Mouse (Mus musculus) hindbrain, embryonic 11.5 days (tissue): ENCODE measurements at regions not wholly inside any gene's neighbourhood (a gene's known extent, or its start where the extent isn't known, plus 50 kb on each side); places are given as distances from the start of the nearest gene placed in this dataset.

Source experiments
- ATAC-seq: fragments of 200-750 bp; cut with Nextera tagmentation; 2 replicates; pipeline ENCODE4 v1.8.0; 2017; ENCODE audit warnings: mild to moderate bottlenecking, moderate TSS enrichment, moderate library complexity; ENCODE audit not compliant: low FRiP score
- DNase-seq: peaks from one replicate; pipeline ENCODE4 v3.0.0-alpha.2; 2015; ENCODE audit warnings: low spot score
- H3K27ac ChIP-seq: fragments of 300-500 bp; sonication (generic); 2 replicates; pipeline ENCODE4 v1.5.1; 2014; ENCODE audit warnings: mild to moderate bottlenecking, low read depth, low read length
- H3K27me3 ChIP-seq: fragments of 300-500 bp; sonication (generic); 2 replicates; pipeline ENCODE4 v1.6.1; 2014; ENCODE audit warnings: mild to moderate bottlenecking, low read length, moderate library complexity, mixed read lengths; ENCODE audit not compliant: control insufficient read depth, insufficient read depth
- H3K36me3 ChIP-seq: fragments of 300-500 bp; sonication (generic); 2 replicates; pipeline ENCODE4 v1.6.1; 2014; ENCODE audit warnings: mild to moderate bottlenecking, low read length, moderate library complexity, mixed read lengths; ENCODE audit not compliant: control insufficient read depth, insufficient read depth
- H3K4me1 ChIP-seq: fragments of 300-500 bp; sonication (generic); replicated peaks from 2 replicates; pipeline ENCODE4 v1.6.1; 2014; ENCODE audit warnings: low read length, mixed read lengths; ENCODE audit not compliant: control insufficient read depth, insufficient read depth
- H3K4me2 ChIP-seq: fragments of 300-500 bp; sonication (generic); replicated peaks from 2 replicates; pipeline ENCODE4 v1.6.1; 2014; ENCODE audit warnings: mild to moderate bottlenecking, low read depth, low read length
- H3K4me3 ChIP-seq: fragments of 300-500 bp; sonication (generic); 2 replicates; pipeline ENCODE4 v1.5.1; 2014; ENCODE audit warnings: low read depth, low read length
- H3K9ac ChIP-seq: fragments of 300-500 bp; sonication (generic); 2 replicates; pipeline ENCODE4 v1.6.1; 2014; ENCODE audit warnings: low read depth, low read length
- H3K9me3 ChIP-seq: fragments of 300-500 bp; sonication (generic); 2 replicates; pipeline ENCODE4 v1.6.1; 2016; ENCODE audit warnings: low read length; ENCODE audit not compliant: control insufficient read depth
- WGBS: fragments of 180-500 bp; shearing (Covaris S2); extraction: QIAGEN DNeasy Blood & Tissue Kit; methylation state at CpG from one replicate; pipeline ENCODE4 v1.1.7; 2014; 5-methylcytosine and 5-hydroxymethylcytosine counted together

DNA sequence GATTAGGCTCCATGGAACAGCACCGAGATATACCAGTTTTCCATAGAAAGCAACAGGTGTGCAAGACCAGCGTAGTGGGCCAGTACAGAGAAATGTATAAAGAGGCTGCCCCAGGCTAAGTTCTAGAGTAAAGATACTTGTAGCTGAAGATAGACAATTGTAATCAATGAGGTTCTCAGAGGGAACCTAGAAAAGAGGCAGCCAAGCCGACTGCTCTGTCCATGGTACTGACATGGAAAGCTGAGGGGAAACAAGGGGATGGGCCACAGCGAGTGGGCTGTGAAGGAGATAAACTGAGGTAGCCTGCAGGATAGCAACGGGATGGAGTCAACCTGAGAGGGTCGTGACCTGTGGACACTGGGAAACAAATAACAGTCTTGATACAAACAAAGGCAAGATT lies 275.0 kb upstream of the Zdhhc25 start:
- ATAC-seq, result no peak
- H3K36me3 ChIP-seq, result no peaks in the 10 kb centered on the region
- no peaks in the 10 kb centered on the region for H3K9me3 ChIP-seq
- H3K9ac ChIP-seq, result no peak overlapping the region
- H3K4me2 ChIP-seq, result no peak overlapping the region
- no peaks in the 10 kb centered on the region for H3K27me3 ChIP-seq
- no peaks in the 10 kb centered on the region for H3K4me1 ChIP-seq
- 62% methylated on average over 6 of the region's 6 CpGs for WGBS
- no peak overlapping the region for H3K4me3 ChIP-seq
- peak; percentile 28 for DNase-seq
- no peak overlapping the region for H3K27ac ChIP-seq

DNA sequence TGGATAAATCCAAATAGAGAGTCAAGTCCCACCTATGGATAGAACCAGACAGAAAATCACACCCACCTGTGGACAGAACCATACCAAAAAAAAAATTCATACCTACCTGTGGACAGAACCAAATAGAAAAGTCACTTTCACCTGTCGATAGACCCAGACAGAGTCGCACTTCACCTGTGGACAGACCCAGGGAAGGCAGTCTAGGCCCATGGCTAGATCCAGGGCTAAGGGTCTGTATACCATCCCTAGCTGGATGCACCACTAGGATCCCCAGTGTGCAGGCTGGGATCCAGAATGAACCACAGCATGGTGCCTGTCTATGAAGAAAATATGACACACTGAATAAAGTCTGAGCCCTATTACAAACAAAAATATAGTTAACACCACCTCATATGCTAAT lies 246.9 kb upstream of the Zdhhc25 start:
- Histone ChIP-seq H3K4me3 (no peak overlapping the region), H3K27me3 (no peaks in the 10 kb centered on the region), H3K27ac (no peak overlapping the region), H3K4me2 (no peak overlapping the region), H3K4me1 (no peaks in the 10 kb centered on the region), H3K36me3 (no peaks in the 10 kb centered on the region), H3K9ac (no peak overlapping the region), H3K9me3 (no peaks in the 10 kb centered on the region)
- DNase-seq (no peak), ATAC-seq (no peak)
- WGBS, result 95% methylated on average over 2 of the region's 2 CpGs

DNA sequence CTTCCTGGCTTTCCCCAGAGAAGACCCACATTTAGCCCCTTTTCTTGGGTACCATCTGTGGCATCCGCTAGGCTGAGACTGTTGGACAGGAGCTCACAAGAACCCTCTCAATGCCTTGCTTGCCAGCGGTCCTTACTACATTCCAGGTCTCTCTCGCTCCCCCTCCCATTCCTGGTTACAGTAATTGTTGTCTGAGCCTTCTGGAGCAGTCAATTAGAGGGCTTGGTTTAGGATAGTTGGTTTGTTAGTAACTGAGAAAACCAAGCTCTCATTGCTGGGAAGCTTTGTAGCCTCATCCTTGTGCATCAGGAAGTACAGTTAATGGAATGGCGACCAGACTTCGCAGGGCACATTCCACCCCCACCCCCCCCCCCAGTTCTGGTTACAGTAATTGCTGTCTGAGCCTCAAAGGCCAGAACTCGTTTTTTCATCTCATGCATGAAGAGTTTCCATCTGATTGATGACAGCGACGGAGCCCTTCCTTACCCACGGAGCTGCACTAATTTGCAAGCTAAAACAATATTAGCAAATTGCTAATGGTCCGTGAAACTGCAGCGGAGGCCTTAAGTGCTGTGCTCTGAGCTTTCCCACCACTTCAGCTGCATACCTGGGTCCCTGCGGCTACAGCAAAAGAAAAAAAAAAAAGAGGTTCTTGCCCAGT lies 239.6 kb upstream of the Zdhhc25 start:
- no peaks in the 10 kb centered on the region for H3K27me3 ChIP-seq
- no peak overlapping the region for H3K4me2 ChIP-seq
- WGBS, result 37% methylated on average over 12 of the region's 12 CpGs
- ATAC-seq, result peak; percentile 47; the same call in 1 of the 2 replicates
- no peak for DNase-seq
- no peaks in the 10 kb centered on the region for H3K9me3 ChIP-seq
- 0 out of 2 replicates have a peak overlapping the region, but pooled peaks have one; percentile 42 for H3K27ac ChIP-seq
- H3K9ac ChIP-seq, result no peak overlapping the region
- H3K4me1 ChIP-seq, result peaks cover 7% of the 10 kb centered on the region; the same call in 1 of the 2 replicates
- H3K36me3 ChIP-seq, result no peaks in the 10 kb centered on the region
- no peak overlapping the region for H3K4me3 ChIP-seq

DNA sequence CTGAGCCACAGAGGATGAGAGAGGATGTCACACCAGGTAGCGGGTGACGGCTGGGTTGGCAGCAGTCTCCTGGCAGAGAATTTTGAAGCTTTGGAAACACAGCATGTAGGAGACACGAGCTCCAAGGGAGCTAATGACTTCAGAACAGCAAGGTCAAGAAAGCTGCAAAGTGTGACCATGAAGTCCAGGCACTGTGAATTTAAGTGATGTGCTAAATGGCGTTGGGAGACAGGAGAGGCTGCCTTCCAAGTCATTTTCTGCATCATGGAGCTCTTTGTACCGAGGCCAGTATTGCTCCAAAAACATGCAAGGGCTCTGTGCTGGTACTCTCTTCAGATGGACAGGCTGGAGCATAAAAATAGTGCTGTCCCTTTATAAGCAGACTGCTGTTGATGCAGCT lies 238.8 kb upstream of the Zdhhc25 start:
- Histone ChIP-seq H3K9ac (no peak overlapping the region), H3K4me2 (no peak overlapping the region), H3K4me1 (peaks cover 7% of the 10 kb centered on the region; the same call in 1 of the 2 replicates), H3K36me3 (no peaks in the 10 kb centered on the region), H3K27me3 (no peaks in the 10 kb centered on the region), H3K9me3 (no peaks in the 10 kb centered on the region), H3K27ac (peak overlapping the region; percentile 42; the same call in 1 of the 2 replicates), H3K4me3 (no peak overlapping the region)
- no peak for DNase-seq
- no peak for ATAC-seq
- 49% methylated on average over 5 of the region's 5 CpGs for WGBS

DNA sequence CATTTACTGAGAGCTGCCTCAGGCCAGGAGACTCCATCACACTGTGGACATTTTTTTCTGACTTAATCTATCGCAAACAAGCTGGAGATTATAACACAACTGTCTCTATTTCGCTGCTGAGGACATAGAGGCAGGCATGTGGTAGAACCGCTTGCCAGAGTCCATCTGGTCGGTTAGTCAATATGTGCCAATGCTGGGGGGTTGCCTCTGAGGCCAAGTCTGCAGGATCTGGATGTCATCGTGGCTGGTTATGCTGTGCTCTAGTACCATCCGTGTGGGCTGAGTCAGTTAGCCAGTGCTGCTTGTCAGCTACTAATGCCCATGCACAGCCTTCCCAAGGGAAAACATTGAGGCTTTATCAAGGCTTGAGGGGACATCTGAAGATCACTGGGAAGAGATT lies 237.1 kb upstream of the Zdhhc25 start:
- H3K4me2 ChIP-seq, result no peak overlapping the region
- H3K36me3 ChIP-seq, result no peaks in the 10 kb centered on the region
- H3K9me3 ChIP-seq, result no peaks in the 10 kb centered on the region
- no peak for ATAC-seq
- 77% methylated on average over 6 of the region's 6 CpGs for WGBS
- no peak for DNase-seq
- H3K4me3 ChIP-seq, result no peak overlapping the region
- no peaks in the 10 kb centered on the region for H3K27me3 ChIP-seq
- peak overlapping the region; percentile 12; the same call in 1 of the 2 replicates for H3K27ac ChIP-seq
- peaks cover 7% of the 10 kb centered on the region; the same call in 1 of the 2 replicates for H3K4me1 ChIP-seq
- H3K9ac ChIP-seq, result no peak overlapping the region

DNA sequence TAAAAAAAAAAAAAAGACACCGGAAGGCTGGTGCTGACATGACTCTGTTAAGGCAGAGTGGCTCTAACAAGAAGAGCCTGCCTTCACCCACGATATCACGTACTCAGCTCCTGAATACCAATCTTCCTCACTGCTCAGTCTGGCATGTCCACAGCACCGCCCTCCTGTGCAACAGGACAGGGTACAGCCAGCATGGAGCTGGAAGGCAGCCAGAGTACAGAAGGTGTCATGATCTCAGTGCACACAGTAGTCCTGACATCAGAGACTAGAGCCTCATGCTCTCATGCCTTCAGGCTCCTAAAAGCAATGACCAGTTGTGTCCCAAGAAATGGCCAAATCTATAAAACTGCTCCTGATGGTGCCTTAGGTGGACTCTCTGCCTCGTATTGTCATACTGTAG lies 229.7 kb upstream of the Zdhhc25 start:
- H3K36me3 ChIP-seq, result no peaks in the 10 kb centered on the region
- H3K27ac ChIP-seq, result no peak overlapping the region
- H3K4me1 ChIP-seq, result no peaks in the 10 kb centered on the region
- no peak for DNase-seq
- H3K4me2 ChIP-seq, result no peak overlapping the region
- H3K9ac ChIP-seq, result no peak overlapping the region
- H3K9me3 ChIP-seq, result no peaks in the 10 kb centered on the region
- 87% methylated on average over 5 of the region's 5 CpGs for WGBS
- no peak overlapping the region for H3K4me3 ChIP-seq
- no peaks in the 10 kb centered on the region for H3K27me3 ChIP-seq
- ATAC-seq, result no peak

DNA sequence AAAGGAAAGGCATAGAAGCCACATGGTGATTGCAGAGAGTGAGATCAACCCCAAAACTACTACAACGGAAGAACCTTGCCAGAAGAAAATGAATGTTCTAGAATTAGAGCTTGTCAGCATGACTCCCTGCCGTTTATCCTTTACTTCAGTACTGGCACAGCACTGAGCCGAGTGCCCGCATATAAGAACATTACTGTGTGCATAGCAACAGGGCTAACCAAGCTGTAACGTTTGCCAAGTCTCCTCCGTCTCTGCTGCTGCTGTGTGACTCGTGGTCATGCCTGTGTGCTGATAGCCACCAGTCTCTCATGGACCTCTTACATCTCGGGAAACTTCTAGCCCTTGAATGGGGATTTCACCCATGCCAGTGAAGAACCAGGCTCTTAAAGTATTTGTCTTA lies 228.1 kb upstream of the Zdhhc25 start:
- ATAC-seq, result no peak
- no peak overlapping the region for H3K4me2 ChIP-seq
- no peak overlapping the region for H3K9ac ChIP-seq
- no peaks in the 10 kb centered on the region for H3K9me3 ChIP-seq
- DNase-seq, result no peak
- no peak overlapping the region for H3K27ac ChIP-seq
- 84% methylated on average over 8 of the region's 8 CpGs for WGBS
- no peak overlapping the region for H3K4me3 ChIP-seq
- H3K36me3 ChIP-seq, result no peaks in the 10 kb centered on the region
- no peaks in the 10 kb centered on the region for H3K27me3 ChIP-seq
- no peaks in the 10 kb centered on the region for H3K4me1 ChIP-seq

DNA sequence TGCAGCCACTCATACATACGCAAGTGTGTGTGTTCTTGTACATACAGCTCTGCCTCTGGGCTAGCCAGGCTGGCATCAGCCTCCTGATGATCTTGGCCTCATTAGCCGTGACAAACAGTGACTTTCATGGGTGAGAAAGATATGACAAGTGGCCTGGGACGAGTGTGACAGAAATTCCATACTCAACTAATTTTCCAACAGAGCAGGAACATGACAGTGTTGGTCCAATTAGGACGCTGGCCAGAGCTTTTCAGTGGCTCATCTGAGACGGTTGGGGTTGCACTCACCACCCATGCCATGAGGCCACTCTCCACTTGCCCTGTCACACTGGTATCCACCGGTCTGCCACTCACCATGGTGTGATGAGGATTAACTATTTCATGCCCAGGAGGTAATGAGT lies 226.2 kb upstream of the Zdhhc25 start:
- no peak overlapping the region for H3K4me2 ChIP-seq
- no peak for ATAC-seq
- no peaks in the 10 kb centered on the region for H3K9me3 ChIP-seq
- no peaks in the 10 kb centered on the region for H3K4me1 ChIP-seq
- H3K36me3 ChIP-seq, result no peaks in the 10 kb centered on the region
- WGBS, result 69% methylated on average over 6 of the region's 6 CpGs
- no peak overlapping the region for H3K9ac ChIP-seq
- H3K4me3 ChIP-seq, result no peak overlapping the region
- no peak for DNase-seq
- no peak overlapping the region for H3K27ac ChIP-seq
- no peaks in the 10 kb centered on the region for H3K27me3 ChIP-seq

DNA sequence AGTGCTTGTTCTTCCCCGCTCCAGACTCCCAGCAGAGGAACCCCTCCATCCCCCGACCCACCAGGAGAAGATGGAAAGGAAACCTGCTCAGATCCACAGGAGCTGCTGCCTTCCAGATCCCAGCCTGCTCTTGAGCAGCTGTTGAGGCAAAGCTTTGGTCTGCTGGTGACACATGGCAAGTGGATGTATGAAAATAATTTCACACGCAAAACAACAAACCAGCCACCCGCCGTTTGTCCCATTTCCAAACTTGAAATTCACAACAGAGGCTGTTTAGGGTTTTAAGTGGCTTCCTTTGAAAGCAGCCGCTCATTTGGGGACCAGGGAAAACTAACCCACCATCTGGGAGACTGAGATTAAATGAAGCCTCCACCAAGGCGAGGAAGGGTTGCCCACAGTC lies 220.8 kb upstream of the Zdhhc25 start:
- no peak for ATAC-seq
- no peaks in the 10 kb centered on the region for H3K27me3 ChIP-seq
- 79% methylated on average over 7 of the region's 7 CpGs for WGBS
- no peak overlapping the region for H3K27ac ChIP-seq
- H3K4me1 ChIP-seq, result peaks cover 9% of the 10 kb centered on the region
- H3K4me2 ChIP-seq, result no peak overlapping the region
- no peak overlapping the region for H3K4me3 ChIP-seq
- no peak overlapping the region for H3K9ac ChIP-seq
- DNase-seq, result no peak
- H3K36me3 ChIP-seq, result no peaks in the 10 kb centered on the region
- H3K9me3 ChIP-seq, result no peaks in the 10 kb centered on the region
